Mouse (Mus musculus) neural tube, embryonic 14.5 days (tissue): ENCODE data around the gene Tfap4. TPM values are rescaled to one million over a fixed set of nuclear protein-coding genes. Genes with fewer than 3 reads are reported as not detected.

Experiments
- ATAC-seq: fragments of 200-750 bp; cut with Nextera tagmentation; 2 replicates; pipeline ENCODE4 v1.8.0; 2017; ENCODE audit warnings: low read depth, mild to moderate bottlenecking, moderate TSS enrichment, moderate library complexity
- H3K27ac ChIP-seq: fragments of 300-500 bp; sonication (generic); 2 replicates; pipeline ENCODE4 v1.5.1; 2014; ENCODE audit warnings: low read depth, mild to moderate bottlenecking, control low read depth, low read length, moderate library complexity, mixed read lengths
- H3K27me3 ChIP-seq: fragments of 300-500 bp; sonication (generic); 2 replicates; pipeline ENCODE4 v1.6.1; 2014; ENCODE audit warnings: low read length; ENCODE audit not compliant: control insufficient read depth, insufficient read depth
- H3K36me3 ChIP-seq: fragments of 300-500 bp; sonication (generic); 2 replicates; pipeline ENCODE4 v1.6.1; 2014; ENCODE audit warnings: low read length, mixed read lengths; ENCODE audit not compliant: control insufficient read depth, insufficient read depth
- H3K4me1 ChIP-seq: fragments of 300-500 bp; sonication (generic); 2 replicates; pipeline ENCODE4 v1.6.1; 2014; ENCODE audit warnings: low read length; ENCODE audit not compliant: control insufficient read depth, insufficient read depth
- H3K4me2 ChIP-seq: fragments of 300-500 bp; sonication (generic); 2 replicates; pipeline ENCODE4 v1.6.1; 2014; ENCODE audit warnings: mild to moderate bottlenecking, low read depth, low read length, control low read depth
- H3K4me3 ChIP-seq: fragments of 300-500 bp; sonication (generic); 2 replicates; pipeline ENCODE4 v1.5.1; 2014; ENCODE audit warnings: low read depth, low read length, control low read depth, mixed read lengths
- H3K9ac ChIP-seq: fragments of 300-500 bp; sonication (generic); replicated peaks from 2 replicates; pipeline ENCODE4 v1.6.1; 2014; ENCODE audit warnings: low read depth, mild to moderate bottlenecking, control low read depth, low read length, mixed read lengths
- H3K9me3 ChIP-seq: fragments of 300-500 bp; sonication (generic); 2 replicates; pipeline ENCODE4 v1.6.1; 2016; ENCODE audit warnings: low read length; ENCODE audit not compliant: control insufficient read depth
- WGBS: fragments of 180-500 bp; shearing (Covaris S2); extraction: QIAGEN DNeasy Blood & Tissue Kit; methylation state at CpG from one replicate; pipeline ENCODE4 v1.1.7; 2014; 5-methylcytosine and 5-hydroxymethylcytosine counted together
- polyA plus RNA-seq: library from polyadenylated mRNA; unstranded; fragments of >200 nt; fragmentation: Nextera tagmentation; extraction: Ambion mirVana; gene quantifications from 2 replicates; pipeline ENCODE4 v1.2.1, GENCODE M21; 2014

Tfap4 gene
- 7.2 and 7.8 TPM in 2 replicates for polyA plus RNA-seq

GRCm38 (mm10) chr16:4559715-4560144 lies at the start of gene Tfap4:
Tfap4 (minus strand) TSS chr16:4559854.
- peak; percentile 28 for ATAC-seq
- peaks cover 12% of the 10 kb centered on the region for H3K4me1 ChIP-seq
- no peaks in the 10 kb centered on the region for H3K36me3 ChIP-seq
- peak within 1 kb of the TSS; percentile 85 for H3K4me2 ChIP-seq
- peak within 1 kb of the TSS; percentile 80 for H3K4me3 ChIP-seq
- H3K27ac ChIP-seq = peak within 1 kb of the TSS; percentile 90
- peak within 1 kb of the TSS; percentile 74 for H3K9ac ChIP-seq
- no peaks in the 10 kb centered on the region for H3K9me3 ChIP-seq
- H3K27me3 ChIP-seq = no peaks in the 10 kb centered on the region
- 0% methylated on average over 15 of the region's 17 CpGs for WGBS

- H3K27me3 ChIP-seq = no peaks in the 10 kb centered on the region
- H3K36me3 ChIP-seq = peaks cover 28% of the 10 kb centered on the region
- H3K4me2 ChIP-seq = no peak overlapping the region
- peaks cover 22% of the 10 kb centered on the region for H3K4me1 ChIP-seq
- H3K4me3 ChIP-seq = no peak overlapping the region
- H3K27ac ChIP-seq = no peak overlapping the region
- H3K9me3 ChIP-seq = no peaks in the 10 kb centered on the region
- no peak overlapping the region for H3K9ac ChIP-seq
- WGBS = 87% methylated on average over 19 of the region's 19 CpGs
- ATAC-seq = no peak
Observed at GRCm38 (mm10) chr16:4608532-4609059, 48.9 kb upstream of the Tfap4 start.

GRCm38 (mm10) chr16:4607818-4608531 lies 48.3 kb upstream of the Tfap4 start:
- no peak overlapping the region for H3K4me3 ChIP-seq
- H3K27me3 ChIP-seq = no peaks in the 10 kb centered on the region
- H3K4me2 ChIP-seq = no peak overlapping the region
- WGBS = 50% methylated on average over 9 of the region's 9 CpGs
- no peaks in the 10 kb centered on the region for H3K9me3 ChIP-seq
- H3K36me3 ChIP-seq = peaks cover 22% of the 10 kb centered on the region
- H3K4me1 ChIP-seq = peaks cover 28% of the 10 kb centered on the region
- H3K27ac ChIP-seq = no peak overlapping the region
- H3K9ac ChIP-seq = no peak overlapping the region
- ATAC-seq = peak; percentile 44

GRCm38 (mm10) chr16:4606431-4607084 lies 46.9 kb upstream of the Tfap4 start:
- Histone ChIP-seq H3K4me3 (no peak overlapping the region), H3K4me1 (peaks cover 40% of the 10 kb centered on the region)
- 0 out of 2 replicates have a peak, but pooled peaks have one; percentile 29 for ATAC-seq

GRCm38 (mm10) chr16:4605514-4606131 lies 46.0 kb upstream of the Tfap4 start:
- 41% methylated on average over 12 of the region's 13 CpGs for WGBS
- Histone ChIP-seq H3K36me3 (peaks cover 8% of the 10 kb centered on the region; the same call in 1 of the 2 replicates), H3K4me2 (no peak overlapping the region), H3K4me1 (peaks cover 45% of the 10 kb centered on the region), H3K4me3 (no peak overlapping the region), H3K27ac (no peak overlapping the region), H3K9ac (no peak overlapping the region), H3K9me3 (no peaks in the 10 kb centered on the region), H3K27me3 (no peaks in the 10 kb centered on the region)
- ATAC-seq = no peak

More at GRCm38 (mm10) chr16:4606431-4607084, 46.9 kb upstream of the Tfap4 start:
- H3K9me3 ChIP-seq = no peaks in the 10 kb centered on the region
- no peak overlapping the region for H3K27ac ChIP-seq
- no peak overlapping the region for H3K9ac ChIP-seq
- no peak overlapping the region for H3K4me2 ChIP-seq
- no peaks in the 10 kb centered on the region for H3K27me3 ChIP-seq
- peaks cover 15% of the 10 kb centered on the region for H3K36me3 ChIP-seq
- WGBS = 33% methylated on average over 5 of the region's 5 CpGs

- Histone ChIP-seq H3K27me3 (no peaks in the 10 kb centered on the region), H3K9ac (no peak overlapping the region), H3K9me3 (no peaks in the 10 kb centered on the region), H3K4me2 (no peak overlapping the region), H3K36me3 (no peaks in the 10 kb centered on the region), H3K4me3 (no peak overlapping the region), H3K4me1 (peaks cover 46% of the 10 kb centered on the region), H3K27ac (no peak overlapping the region)
- WGBS = 68% methylated on average over 11 of the region's 11 CpGs
- ATAC-seq = no peak
Observed at GRCm38 (mm10) chr16:4604293-4604837, 44.7 kb upstream of the Tfap4 start.

GRCm38 (mm10) chr16:4603453-4603837 lies 43.8 kb upstream of the Tfap4 start:
- 58% methylated on average over 1 of the region's 1 CpGs for WGBS
- ATAC-seq = no peak
- Histone ChIP-seq H3K9me3 (no peaks in the 10 kb centered on the region), H3K4me1 (peaks cover 55% of the 10 kb centered on the region), H3K4me3 (no peak overlapping the region), H3K27ac (no peak overlapping the region), H3K36me3 (no peaks in the 10 kb centered on the region), H3K27me3 (no peaks in the 10 kb centered on the region), H3K4me2 (no peak overlapping the region), H3K9ac (no peak overlapping the region)

- Histone ChIP-seq H3K4me1 (peaks cover 60% of the 10 kb centered on the region), H3K9ac (no peak overlapping the region), H3K4me2 (no peak overlapping the region), H3K27me3 (no peaks in the 10 kb centered on the region), H3K9me3 (no peaks in the 10 kb centered on the region), H3K36me3 (no peaks in the 10 kb centered on the region), H3K27ac (no peak overlapping the region), H3K4me3 (no peak overlapping the region)
- WGBS = 31% methylated on average over 7 of the region's 7 CpGs
- no peak for ATAC-seq
Observed at GRCm38 (mm10) chr16:4602766-4603452, 43.3 kb upstream of the Tfap4 start.
